Mouse (Mus musculus) NIH3T3 (cell line): ENCODE measurements around the gene Rnasel.

Experiments used
- DNase-seq: peaks from one replicate; pipeline ENCODE4 v3.0.0-alpha.2; 2012; ENCODE audit warnings: low read depth

Rnasel gene

DNA sequence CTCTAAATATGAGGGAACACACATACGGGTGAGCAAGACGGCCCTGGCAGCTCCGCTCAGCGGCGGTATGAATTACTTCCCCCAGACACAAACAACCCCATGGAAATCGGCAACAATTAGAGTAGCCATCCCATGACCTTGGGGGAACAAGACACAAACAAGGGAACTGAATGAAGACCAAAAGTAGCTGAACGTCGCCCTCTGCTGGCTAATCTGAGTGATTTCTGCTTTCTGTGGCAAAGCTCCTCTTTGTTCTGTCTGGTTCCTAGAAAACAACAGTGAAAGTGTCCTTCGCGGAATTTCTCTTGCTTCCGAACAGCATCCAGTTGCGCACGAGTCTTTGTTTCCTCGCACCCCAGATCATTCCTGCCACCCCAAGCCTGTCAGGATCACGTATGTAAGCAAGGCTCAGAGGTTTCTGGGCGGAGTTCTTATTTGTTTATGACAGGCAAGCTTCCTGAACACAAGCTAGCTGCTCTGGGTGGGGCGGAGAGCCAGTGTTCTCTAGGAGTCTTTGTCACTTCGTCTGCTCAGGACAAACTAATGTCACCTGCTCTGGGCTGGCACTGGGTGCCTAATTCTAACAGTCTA, at the start of gene Rnasel:
Rnasel (plus strand) TSS at position 216 of the 591 bp plus-strand sequence.
- DNase-seq, result peak; percentile 91

DNA sequence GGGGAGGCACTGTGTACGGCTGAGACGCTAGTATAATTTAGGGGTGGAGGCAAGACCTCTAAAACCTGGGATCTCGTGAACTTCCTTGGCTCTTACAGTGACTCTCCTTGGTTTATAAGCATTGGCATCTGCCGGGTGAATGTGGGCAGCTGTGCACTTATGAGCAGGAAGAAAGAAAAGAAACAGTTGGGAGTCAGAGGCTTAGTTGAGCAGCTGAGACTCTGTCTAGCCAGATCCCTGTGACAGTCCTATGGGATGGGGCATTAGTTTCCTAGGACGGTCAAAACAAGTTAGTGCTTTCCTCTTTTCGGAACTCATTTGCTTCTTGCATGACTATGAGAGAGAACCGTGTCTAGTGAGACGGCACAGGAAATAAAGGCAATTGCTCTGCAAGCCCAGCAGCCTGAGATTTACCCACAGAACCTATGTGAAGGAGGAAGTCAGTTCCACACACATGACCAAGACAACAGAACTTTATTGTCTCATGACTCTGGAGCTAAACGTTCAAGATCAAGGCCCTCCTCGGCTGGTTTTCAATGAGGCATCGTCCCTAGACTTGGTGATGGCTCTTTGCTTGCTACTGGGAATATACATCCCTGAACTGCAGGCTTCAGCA, 48.7 kb upstream of the Rnasel start:
- no peak for DNase-seq

DNA sequence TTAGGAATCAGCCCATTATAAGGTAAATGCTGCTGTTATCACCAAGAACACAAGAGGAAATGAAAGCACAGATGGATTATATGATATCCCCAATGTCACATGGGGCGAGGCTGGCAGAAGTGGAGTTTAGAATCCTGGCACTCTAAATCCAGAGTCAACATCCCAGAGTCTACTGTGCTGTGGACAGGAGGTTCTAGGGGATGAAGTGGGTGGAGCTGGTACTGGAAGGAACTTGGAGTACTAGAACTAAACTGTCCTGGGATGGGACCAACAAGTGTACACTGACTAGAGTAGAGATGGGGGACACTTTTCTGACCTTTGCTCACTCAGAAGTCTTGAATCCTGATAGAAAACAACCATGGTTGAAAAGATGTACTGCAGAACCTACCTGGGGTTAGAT, 47.8 kb upstream of the Rnasel start:
- DNase-seq, result no peak

DNA sequence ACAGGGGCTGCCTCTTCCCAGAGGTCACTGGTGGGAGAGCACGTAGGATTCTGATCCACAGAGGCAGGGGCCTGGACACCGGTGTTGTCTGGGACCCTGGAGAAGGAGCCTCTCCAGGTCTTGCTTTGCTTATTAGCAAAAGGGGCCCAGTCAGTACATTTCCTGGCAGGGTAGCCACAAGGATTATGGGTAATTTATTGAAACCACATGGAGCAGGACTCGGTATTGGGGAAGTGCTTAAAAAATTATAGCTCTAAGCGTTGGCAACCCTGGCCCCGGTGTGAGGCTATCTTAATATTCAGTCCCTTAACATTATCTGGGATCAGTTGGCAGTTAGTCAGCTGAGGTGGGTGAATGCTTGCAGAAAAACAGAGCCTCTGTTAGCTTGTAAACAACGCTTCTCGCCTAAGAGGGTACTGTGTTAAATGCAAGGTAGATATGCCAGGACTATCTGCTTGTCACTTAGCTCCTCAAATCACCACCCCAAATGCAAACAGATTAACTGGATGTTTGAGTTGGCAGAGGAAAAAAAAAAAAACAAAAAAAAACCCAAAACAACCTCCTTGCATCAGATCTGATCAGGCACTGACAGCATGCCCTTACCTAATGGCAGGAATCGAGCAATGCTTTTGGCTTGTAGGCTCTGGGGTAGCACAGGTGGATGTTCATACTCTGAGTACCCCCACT, 46.9 kb upstream of the Rnasel start:
- DNase-seq, result peak; percentile 63

DNA sequence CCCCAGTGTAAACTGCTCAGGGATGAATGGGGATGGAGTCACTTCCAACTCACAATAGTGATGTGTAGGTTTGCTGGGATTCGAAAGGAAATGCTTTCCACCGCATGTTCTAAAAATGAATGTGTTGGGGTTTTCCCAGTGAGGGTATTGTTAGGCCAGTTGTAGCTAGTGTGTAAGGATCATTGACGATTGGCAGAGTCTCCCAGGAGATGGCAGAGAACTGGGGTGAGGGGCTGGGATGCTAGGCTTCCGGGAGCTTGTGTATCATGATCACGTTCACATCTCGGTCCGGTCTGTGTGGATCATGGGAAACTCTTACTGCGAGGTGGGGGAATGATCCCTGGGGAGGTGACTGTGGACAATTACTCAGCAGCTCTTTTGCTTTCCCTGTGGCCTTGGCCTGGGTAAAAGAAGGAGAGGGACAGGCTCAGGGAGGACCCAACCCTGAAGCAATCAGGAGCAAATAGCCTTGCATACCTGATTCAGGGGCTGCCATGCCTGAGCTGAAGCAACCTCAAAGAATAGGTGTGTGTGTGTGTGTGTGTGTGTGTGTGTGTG, 46.3 kb upstream of the Rnasel start:
- DNase-seq, result peak; percentile 39

DNA sequence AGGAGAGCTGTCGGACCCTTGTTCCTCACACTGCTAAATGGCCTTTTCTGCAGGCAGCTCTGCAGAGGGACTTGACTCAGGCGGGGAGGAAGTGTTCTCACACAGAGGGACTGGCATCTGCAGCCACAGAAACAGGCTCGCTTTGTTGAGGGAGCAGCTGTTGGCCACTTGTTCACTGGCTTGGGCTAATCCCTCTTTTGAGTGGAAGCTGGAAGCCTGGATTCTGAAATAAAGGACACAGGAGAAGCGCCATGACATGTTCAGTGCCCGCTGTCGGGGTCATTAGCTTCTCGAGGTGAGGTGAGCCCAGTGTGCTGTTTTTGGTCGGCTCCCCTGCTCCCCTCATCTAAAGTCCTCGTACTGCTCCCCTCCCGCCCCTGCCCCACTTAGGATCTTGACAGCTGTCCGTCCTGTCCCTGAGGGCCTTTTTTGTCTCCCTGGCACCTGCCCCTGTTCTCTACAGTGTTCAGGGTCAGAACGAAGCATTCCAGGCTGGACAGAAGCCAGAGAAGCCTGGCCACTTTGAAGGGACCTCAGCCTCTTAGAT, 45.7 kb upstream of the Rnasel start:
- DNase-seq, result no peak

DNA sequence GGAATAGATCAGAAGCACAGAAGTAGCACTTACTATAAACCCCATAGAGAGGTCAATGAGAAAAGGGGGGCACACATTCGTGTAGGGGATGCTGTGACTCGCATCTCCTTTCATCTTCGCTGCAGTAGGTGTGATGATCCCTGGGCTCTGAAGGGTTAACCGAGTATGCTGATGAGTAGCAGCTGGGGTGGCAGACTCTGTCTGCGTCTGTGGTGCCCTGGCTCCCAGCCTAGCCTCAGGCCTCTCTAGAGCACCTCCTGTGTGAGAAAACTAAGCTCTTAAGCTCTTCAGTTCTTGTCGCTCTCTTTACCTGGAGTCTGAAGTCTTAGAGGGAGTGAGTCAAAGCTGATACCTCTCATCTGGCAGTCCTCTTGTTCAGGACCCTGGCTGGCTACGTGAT, 45.1 kb upstream of the Rnasel start:
- DNase-seq, result no peak

DNA sequence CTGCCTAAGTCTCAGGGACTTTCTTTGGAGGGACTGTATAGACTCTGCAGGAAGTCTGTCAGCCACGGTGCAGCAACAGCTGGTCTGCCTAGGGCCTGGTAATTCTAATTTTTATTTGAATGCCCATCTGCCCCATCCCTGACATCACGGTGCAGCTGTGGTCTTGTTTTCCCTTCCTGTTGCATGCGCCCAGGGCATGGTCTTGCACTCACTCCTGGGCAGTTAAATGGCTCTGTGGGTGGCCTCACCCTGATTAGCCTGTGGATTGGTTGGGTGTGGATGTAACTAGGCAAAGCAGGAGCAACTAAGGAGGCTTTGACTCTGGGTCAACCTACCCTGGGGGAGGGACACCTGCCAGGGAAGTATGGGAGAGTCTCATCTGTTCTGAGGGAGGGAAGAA, 44.2 kb upstream of the Rnasel start:
- DNase-seq, result no peak

DNA sequence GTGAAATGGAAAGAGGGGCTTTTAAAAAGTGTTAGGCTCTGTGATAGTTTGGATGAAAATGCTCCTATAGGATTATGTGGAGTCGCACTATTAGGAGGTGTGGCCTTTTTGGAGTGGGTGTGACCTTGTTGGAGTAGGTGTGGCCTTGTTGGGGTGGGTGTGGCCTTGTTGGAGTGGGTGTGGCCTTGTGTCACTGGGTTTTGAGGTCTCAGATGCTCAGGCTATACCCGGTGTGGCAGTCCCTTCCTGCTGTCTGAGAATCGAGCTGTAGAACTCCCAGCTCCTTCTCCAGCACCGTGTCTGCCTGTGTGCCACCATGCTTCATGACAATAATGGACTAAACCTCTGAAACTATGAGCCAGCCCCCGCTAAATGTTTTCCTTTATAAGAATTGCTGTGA, 40.6 kb upstream of the Rnasel start:
- DNase-seq, result no peak

DNA sequence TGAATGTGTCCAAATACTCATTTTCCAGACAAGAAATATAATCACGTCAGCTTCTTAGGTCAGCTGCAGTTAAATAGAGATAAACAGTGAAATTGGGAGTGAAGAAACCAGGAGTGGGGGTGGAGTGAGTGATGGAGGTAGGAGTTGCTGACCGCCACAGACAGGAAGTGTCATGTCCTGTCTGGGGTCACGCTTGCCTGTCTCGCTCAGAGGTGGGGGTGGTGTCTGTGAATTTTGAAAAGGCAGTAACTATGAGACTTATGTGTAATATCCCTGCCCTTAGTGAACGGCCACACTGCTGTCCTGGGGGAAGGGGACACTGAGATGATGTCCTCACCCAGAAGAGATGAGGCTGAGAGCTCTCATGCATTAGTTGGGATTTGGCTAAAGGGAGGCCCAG, 39.8 kb upstream of the Rnasel start:
- no peak for DNase-seq

DNA sequence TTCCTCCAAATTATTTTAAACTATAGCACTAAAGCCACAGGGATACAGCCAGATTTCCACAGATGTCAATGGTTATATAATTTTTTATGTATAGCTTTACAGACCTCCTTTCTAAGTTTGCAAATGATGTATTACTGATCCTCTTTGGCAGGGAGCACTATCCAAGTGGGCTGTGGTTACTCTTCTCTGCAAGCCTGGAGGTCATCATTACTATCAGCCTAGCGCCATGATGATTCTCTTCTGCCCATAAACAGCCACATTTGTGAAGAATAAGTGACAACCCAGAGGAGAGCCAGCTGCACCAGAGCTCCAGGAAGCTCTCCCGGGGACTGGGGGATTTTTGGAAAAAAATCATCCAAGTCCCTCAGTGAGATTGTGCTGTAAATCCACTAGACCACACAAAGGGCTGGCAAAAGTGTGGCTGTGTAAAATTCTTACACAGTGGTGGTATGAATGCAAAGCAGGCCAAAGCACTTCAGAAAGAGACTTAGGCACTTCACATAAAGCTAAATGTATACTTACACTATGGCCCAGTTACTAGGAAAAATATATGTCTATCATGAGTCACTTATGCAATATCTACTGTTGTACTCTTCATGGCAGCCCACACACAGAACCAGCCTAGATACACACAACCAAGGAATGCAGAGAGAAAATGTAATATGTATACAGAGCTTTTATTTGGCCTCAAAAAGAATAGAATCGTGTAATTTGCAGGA, 37.5 kb upstream of the Rnasel start:
- no peak for DNase-seq

DNA sequence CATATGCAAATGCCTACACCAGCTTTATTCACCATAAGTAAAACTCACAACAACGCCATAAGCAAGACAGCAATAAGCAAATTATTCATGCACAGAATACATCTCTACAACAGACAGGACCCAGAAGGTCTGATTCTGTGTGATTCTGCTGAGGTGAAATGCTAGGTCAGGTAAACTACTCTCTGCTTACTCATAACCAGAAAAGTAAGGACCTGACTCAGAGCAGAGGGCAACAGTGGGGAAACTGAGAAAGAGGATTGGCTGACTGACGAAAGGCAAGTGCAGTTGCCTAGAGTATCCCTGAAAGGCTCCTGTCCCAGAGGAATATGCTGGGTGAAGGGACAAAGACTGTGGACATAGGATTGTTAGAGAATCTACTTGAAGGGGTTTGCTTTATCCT, 36.6 kb upstream of the Rnasel start:
- no peak for DNase-seq

DNA sequence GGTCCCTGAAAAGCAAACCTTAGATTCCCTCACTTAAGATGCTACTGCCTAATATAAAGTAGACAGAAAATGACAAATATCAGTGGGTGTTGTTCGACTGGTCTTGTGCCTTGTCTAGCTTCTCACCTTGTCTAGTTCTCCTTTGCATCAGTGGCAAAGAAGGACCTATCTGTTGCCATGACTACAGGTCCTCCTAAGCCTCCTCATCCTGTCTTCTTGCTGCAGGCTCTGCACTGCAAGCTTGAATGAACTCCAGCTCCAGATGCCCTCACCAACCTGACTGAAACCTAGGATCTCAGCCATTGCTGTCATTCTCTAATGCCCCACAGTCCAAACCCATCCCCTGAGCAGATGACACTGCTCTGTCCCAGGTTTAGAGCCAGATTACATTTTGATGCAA, 31.2 kb upstream of the Rnasel start:
- DNase-seq, result no peak

DNA sequence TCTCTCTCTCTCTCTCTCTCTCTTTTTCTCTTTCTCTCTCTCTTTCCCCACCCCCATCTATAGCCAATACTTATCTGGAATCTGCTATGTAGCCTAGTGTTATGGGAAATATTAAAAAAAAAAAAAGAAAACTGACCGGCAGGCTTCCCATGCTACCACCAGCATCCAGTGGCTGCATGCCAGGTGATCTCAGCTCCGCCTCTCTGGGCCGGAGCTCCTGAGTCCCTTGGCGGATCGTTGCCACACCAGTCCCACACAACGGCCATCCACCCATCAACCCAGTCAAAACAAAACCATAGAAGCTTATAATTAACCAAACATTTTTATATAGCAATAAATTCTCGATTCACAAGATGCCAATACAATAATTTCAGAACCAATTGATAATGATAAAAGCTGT, 28.3 kb upstream of the Rnasel start:
- peak; percentile 27 for DNase-seq

DNA sequence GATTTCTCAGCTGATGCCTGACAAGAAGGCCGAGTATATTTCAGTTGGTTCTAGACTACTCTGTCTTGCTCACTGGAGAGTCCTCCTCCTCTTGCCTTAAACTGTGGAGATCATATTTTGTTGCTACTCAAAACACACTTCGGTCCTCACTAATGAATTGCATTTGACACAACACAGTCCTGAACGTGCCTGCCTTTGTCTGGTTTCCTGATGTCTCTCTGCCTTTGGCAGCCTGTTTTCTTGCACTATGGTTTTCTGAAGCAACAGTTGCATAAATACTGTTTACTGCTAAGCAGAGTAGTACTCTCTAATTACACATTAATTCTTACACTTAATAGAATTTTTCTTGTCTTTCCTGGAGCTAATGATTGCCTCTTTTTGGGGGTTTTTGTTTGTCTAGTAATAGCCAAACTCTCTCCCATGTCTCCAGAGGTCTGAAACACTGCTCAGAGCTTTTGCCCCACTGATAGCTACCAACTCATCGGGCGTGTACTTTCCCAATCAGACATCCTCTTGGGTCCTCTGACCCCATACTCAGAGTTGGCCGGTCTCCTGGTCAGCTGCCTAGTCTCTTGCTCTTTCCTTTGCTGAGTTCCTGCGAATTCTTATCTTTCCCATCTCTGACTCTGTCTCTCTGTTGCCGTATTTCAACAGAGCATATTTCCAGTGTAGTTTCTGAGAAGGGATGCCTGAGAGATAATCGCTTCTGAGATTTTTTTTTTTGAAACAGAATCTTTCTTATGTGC, 27.5 kb upstream of the Rnasel start:
- DNase-seq, result peak; percentile 63

DNA sequence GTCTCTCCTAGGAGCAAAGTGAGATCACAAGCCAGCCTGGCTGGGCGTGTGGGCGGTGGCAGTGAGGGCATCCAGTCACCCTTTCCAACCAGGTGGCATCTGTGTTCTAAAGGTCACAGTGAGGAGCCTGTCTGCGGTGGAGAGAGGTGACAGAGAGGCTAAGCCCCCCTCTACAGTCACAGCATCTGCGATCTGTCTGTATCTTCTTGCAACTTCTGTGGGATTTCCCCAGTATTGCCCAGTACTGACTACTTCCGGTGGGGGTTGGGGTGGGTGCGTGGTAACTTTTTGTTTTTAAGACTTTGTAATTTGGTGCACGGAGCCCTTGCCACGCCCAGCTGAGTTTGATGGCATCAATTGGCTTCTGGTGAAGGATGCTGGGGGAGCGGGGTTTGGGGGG, 25.8 kb upstream of the Rnasel start:
- DNase-seq, result no peak

DNA sequence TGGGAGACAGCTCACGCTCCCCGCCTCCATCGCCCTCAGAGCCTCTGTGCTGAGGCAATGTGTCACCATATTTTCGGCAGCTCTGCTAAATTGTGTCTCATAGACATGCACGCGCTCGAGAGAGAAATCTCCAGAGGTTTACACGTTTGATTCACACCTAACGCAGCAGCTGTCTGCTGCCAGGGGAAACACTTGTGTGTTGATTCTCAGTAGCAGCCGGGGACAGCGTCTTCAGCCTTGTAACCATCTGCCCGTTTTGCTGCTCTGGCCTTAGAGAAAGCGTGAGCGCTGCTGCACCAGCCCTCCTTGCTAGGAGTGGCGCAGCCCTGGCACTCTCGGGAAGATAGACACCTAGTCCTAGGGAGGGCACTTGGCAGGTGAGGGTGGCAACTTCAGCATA, 22.6 kb upstream of the Rnasel start:
- DNase-seq, result no peak

DNA sequence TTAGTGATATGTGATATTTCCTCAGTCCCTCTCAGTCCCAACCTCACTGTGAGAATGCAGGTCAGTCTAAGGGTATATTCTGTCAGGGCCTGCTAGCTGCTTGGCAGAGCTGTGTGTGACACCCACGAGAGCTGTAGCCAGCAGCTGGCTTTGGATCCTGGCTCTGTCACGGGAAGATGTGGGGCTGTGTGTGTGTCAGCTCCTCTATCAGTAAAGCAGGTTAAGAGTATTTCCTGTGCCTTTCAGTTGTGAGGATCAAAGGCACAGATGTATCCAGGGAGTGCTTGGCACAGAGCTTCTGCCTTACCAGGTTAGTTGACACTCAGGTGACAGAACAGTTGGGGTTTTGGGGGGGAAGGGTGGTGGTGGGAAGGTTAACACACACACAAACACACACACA, 19.4 kb upstream of the Rnasel start:
- DNase-seq, result no peak

DNA sequence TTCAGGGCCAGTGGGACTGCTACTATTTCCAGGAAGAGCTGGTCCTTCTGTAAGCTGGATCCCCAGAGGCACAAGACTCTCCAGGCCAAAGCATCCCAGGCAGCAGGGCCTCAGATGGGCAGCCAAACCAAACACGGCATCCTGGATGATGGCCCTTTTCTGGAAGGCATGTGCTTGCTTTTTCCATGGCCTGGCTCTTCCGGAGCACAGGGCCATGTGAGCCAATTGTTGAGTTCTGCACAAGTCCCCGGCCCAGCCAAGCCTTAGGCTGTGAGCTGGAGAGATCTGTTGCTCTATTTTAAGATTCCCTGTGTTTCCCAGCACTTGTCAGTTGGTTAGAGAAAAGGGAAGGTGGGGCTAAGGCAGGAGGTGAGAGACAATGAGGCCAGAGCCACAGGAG, 18.6 kb upstream of the Rnasel start:
- DNase-seq, result peak; percentile 47

DNA sequence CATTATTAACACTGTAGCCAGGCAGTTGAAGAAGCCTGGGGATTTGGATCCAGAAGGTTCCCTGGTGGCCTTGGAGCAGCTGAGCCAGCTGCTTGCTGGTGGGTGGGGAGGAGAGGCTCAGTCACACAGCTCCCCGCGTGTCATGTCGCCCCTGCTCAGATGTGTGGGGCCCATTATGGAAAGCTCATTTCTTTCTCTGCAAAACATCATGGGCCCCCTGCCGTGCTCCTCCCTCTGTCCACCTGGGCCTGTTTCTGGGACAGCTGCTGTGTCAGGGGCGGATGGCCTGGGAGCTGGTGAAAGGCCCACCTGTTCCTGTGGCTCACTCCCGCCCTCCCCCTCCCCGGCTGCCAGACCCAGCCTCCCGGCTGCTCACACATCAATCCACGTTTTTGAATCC, 16.0 kb upstream of the Rnasel start:
- no peak for DNase-seq

DNA sequence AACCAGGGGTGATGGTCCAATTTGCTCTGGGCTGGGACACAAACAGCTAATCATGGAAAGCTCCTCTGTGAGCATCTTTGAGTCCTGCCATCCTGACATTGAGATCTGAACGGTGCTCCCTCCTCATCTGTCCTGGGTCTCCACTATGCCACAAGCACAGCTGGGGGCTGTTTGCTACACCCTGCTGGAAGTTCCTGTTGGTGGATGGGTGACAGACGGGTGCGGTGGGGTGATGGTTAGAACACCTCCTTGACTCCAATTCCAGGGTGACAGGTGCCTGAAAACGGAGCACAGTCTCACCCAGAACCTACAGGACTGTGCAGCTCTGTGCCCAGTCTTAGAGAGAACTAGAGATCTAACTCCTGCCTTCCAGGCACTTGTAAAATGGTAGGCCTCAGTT, 14.4 kb upstream of the Rnasel start:
- no peak for DNase-seq

DNA sequence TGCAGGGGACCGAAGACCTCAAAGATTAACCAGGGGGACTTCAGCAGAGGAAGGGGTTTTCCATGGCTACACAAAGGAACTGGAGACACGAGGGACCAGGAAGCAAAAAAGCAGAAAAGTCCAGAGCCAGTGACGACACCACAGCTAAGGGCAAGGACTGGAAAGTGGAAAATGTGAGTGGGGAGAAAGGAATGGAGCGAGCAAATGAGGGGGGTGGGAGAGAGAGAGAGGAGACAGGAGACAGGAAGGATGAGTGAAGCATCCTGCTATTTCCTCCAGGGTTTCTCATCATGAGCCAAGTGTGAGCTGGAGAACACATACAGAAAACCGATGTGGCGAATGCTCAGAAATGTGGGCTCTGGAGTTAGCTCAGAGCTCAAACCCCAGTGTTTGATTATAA, 13.1 kb upstream of the Rnasel start:
- peak; percentile 49 for DNase-seq
